8 mouse cellular contexts compared by ENCODE assay signal in the genomic region with DNA sequence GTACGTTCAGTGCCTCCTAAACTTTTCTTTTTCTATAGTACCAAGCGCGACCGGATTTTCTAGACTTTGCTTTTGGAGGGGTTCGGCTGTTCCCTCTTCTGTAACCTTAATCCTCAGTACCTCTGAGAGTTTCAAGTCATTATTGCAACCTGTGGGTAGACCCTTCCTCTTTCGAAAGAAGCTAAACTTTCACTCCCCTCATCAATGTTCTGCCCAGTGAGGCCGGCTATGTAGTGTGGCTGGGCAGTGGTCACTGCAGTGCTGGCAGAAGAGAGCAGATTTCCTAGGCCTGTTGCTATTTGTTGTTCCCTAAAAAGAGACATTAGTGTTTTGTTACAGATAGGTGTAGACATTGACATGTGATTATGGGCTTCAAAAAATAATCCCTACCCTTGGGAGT. TPM values are rescaled to one million over a fixed set of nuclear protein-coding genes. Genes with fewer than 3 reads are reported as not detected.
DNase-seq lines count a peak whose midpoint lies in the region; ATAC-seq and TF ChIP-seq lines count a peak whose summit lies in the region.

No protein-coding gene starts in this region.

- peak overlapping the region; percentile 87 for H3K4me2 ChIP-seq in heart, embryonic 16.5 days (ENCODE audit: low read depth, low read length)

- peaks cover 2% of the 10 kb centered on the region; the same call in 1 of the 2 replicates for H3K4me1 ChIP-seq in heart, embryonic 16.5 days (ENCODE audit: control insufficient read depth, insufficient read depth, low read length)
- H3K4me1 ChIP-seq in G1E (ENCODE audit: insufficient read depth, low read depth, low read length): peaks cover 17% of the 10 kb centered on the region
- peaks cover 13% of the 10 kb centered on the region for H3K4me1 ChIP-seq in megakaryocyte, embryonic 14.5 days

- no peak for ATAC-seq in heart, embryonic 16.5 days (replicated peaks; ENCODE audit: extremely low read depth, insufficient read depth, low FRiP score)
- no peak for ATAC-seq in G1E (ENCODE audit: extremely low read depth, insufficient number of reproducible peaks, low FRiP score, poor library complexity, severe bottlenecking)
- ATAC-seq in granulocyte monocyte progenitor cell, adult 5-6 weeks (replicated peaks; ENCODE audit: poor library complexity, severe bottlenecking): peak; percentile 52

- WGBS in heart, embryonic 16.5 days: 63% methylated on average over 7 of the region's 7 CpGs

- no peak overlapping the region; the same call in 1 of the 2 replicates for H3K27ac ChIP-seq in heart, embryonic 16.5 days (ENCODE audit: low read length)

- H3K9me3 ChIP-seq in heart, embryonic 16.5 days (replicated peaks; ENCODE audit: control insufficient read depth, low read length): no peaks in the 10 kb centered on the region
- no peaks in the 10 kb centered on the region for H3K9me3 ChIP-seq in G1E (replicated peaks)
- no peaks in the 10 kb centered on the region for H3K9me3 ChIP-seq in megakaryocyte, embryonic 14.5 days

- H3K27me3 ChIP-seq in heart, embryonic 16.5 days (ENCODE audit: control insufficient read depth, insufficient read depth, low read length): no peaks in the 10 kb centered on the region
- H3K27me3 ChIP-seq in G1E (ENCODE audit: insufficient read depth, low read length): no peaks in the 10 kb centered on the region
- no peaks in the 10 kb centered on the region for H3K27me3 ChIP-seq in megakaryocyte, embryonic 14.5 days (replicated peaks)

- peak overlapping the region; percentile 86 for H3K9ac ChIP-seq in heart, embryonic 16.5 days (ENCODE audit: low read length)

- no peak for DNase-seq in heart, adult 9 months (ENCODE audit: low spot score in 2 of 2)
- no peak for DNase-seq in G1E (ENCODE audit: low spot score)
- DNase-seq in frontal cortex, postnatal 14 days (ENCODE audit: low spot score in 2 of 2): no peak
- no peak for DNase-seq in layer of hippocampus, adult 18-20 months (ENCODE audit: low spot score in 2 of 2)
- DNase-seq in gastrocnemius, adult 18-20 months (ENCODE audit: low spot score): no peak

- no peak for TF ChIP-seq CTCF in G1E (IDR thresholded peaks at IDR 0.05; ENCODE audit: low read depth, low read length)

- no peaks in the 10 kb centered on the region for H3K36me3 ChIP-seq in heart, embryonic 16.5 days (ENCODE audit: control insufficient read depth, insufficient read depth)
- H3K36me3 ChIP-seq in G1E (replicated peaks): no peaks in the 10 kb centered on the region
- no peaks in the 10 kb centered on the region for H3K36me3 ChIP-seq in megakaryocyte, embryonic 14.5 days (replicated peaks; ENCODE audit: low read length)

- H3K4me3 ChIP-seq in heart, embryonic 16.5 days (ENCODE audit: low read length): peak overlapping the region; percentile 87
- peak overlapping the region; percentile 96; the same call in 1 of the 2 replicates for H3K4me3 ChIP-seq in G1E (ENCODE audit: low read depth, low read length)
- peak overlapping the region; percentile 98 for H3K4me3 ChIP-seq in megakaryocyte, embryonic 14.5 days (replicated peaks)

RNA-seq across cellular contexts. Expression of a gene that starts 0.8 kb away (rescaled TPM):
- polyA plus RNA-seq in heart, embryonic 16.5 days (2015; fragmentation: Nextera tagmentation; extraction: Ambion mirVana): 18.0 and 21.1 TPM in 2 replicates
- 32.4 and 38.0 TPM in 2 replicates for total RNA-seq in G1E (2014; fragmentation: Nextera tagmentation)
- total RNA-seq in G1E (2017): 4.1 and 4.3 TPM in 2 replicates
- 0.56 and 0.90 TPM in 2 replicates for polyA plus RNA-seq in G1E (2012)
- 19.9 and 31.0 TPM in 2 replicates for total RNA-seq in granulocyte monocyte progenitor cell, adult 5-6 weeks (2014; fragmentation: Nextera tagmentation)
- 13.8 and 18.3 TPM in 2 replicates for total RNA-seq in granulocyte monocyte progenitor cell, adult 5-6 weeks (2017)
- 0.04 TPM in 1 of 2 replicates, not detected in the other for polyA plus RNA-seq in megakaryocyte, embryonic 14.5 days (2012; ENCODE audit: insufficient read depth, low replicate concordance)
- total RNA-seq in layer of hippocampus, adult 18-20 months (2021): 10 to 100 TPM; 11.4 to 13.2 TPM
- total RNA-seq in gastrocnemius, adult 18-20 months (2021): 1 to 10 TPM; 6.4 to 8.3 TPM

RNA-seq across cellular contexts. Expression of a gene that starts 18.8 kb away (rescaled TPM):
- 2.2 and 3.2 TPM in 2 replicates for polyA plus RNA-seq in heart, embryonic 16.5 days (2015; fragmentation: Nextera tagmentation; extraction: Ambion mirVana)
- total RNA-seq in G1E (2014; fragmentation: Nextera tagmentation) (27.5 and 31.9 TPM in 2 replicates), G1E (2017) (16.1 and 20.8 TPM in 2 replicates)
- 7.0 and 7.2 TPM in 2 replicates for polyA plus RNA-seq in G1E (2012)
- total RNA-seq in granulocyte monocyte progenitor cell, adult 5-6 weeks (2014; fragmentation: Nextera tagmentation): 8.8 and 10.1 TPM in 2 replicates
- 14.4 and 19.9 TPM in 2 replicates for total RNA-seq in granulocyte monocyte progenitor cell, adult 5-6 weeks (2017)
- 1.7 and 2.1 TPM in 2 replicates for polyA plus RNA-seq in megakaryocyte, embryonic 14.5 days (2012; ENCODE audit: insufficient read depth, low replicate concordance)
- total RNA-seq in layer of hippocampus, adult 18-20 months (2021): 1 to 10 TPM; 2.4 to 2.9 TPM
- 1 to 10 TPM; 3.5 to 3.8 TPM for total RNA-seq in gastrocnemius, adult 18-20 months (2021)
